Mouse (Mus musculus): Measurements from ENCODE around the gene Plpp4.

Gene Plpp4

DNA sequence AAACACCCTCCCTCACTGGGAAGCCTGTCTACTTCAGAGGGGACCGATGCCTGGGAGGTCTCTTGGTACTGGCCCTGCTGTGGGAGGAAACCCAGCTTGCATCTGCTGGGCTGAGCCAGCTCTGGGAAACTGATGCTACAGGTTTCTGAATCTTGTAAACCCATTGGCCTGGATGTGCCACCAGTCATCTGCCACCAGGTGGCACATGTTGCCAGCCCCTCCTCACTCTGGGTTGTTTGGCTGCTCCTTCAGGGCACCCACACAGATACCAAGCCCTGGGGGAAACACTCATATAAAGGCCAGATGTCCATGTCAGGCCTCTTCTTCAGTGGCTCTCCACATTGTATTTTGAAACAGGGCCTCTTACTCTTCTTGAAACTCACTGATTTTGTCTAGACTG, 36.4 kb downstream of the Plpp4 start:
- DNase-seq (ENCODE audit: low spot score in 2 of 2), result no peak

DNA sequence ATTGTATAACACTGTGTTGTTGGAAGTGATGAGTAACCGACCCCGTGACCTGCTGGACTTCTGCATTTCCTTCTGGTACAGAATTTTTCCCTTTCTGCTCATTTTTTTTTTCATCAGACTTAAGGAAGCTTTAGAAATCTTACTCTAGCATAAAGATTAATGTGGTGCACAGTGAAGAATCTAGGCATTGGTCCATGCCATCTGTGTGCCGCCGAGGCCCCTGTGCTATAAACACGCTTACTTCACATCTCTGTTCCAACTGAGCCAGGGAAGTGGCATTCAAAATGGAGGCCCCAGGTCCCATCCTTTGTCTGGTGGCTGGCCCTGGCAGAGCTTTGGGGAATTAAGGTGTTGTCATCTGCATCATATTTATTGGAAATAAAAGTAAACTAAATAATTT, 44.8 kb downstream of the Plpp4 start:
- no peak for DNase-seq (ENCODE audit: low spot score in 2 of 2)

DNA sequence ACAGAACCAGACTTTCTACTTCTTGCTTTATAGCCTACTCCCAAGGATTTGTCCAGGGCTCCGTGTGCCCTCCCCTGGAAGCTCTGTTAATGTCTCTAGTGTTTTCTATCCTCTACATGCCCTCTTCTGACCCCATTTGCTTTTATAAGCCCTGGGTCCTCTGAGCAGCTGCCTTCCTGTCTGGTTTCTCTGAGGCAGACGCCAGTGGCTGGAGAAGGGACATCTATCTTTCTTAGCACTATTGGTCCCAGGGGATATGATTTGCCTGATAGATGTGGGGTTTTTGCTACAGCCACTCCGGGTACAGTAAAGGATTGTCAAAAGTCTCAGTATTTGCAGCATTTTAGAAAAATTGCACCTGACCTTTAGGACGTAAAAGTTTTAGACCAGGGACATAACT, 46.5 kb downstream of the Plpp4 start:
- no peak for DNase-seq (ENCODE audit: low spot score in 2 of 2)

DNA sequence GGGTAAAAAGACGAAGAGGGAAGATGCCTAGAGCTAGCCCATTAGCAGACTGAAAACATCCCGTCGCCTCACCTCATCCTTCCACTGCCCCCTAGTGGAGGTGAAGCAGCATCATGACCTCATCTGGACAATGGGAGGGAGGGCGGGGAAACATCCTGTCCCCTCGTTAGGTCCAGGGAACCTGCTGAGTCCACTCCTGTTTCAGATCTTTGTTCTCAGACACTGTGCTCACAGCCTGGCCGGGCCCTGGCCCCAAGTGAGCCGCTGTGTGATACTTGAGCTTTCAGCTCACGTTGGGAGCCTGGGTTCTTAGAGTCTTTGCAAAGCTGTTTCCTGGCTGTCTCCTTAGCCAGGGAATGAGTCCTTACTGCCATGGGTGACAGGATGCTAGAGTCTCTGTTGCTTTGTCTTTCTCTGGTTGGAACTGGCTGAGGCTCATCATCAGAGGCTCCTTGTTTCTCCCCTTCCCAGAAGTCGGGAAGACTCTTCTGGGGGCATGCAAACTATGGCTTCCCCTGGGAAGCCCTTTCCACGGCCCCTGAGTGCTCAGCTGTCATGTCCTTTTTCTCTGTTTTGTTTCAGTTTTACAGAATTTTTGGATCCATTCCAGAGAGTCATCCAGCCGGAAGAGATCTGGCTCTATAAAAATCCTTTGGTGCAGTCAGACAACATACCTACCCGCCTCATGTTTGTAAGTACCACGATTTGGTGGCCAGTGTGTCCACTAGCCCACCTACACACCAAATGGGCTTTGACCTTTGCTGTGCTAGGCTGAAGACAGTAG, 50.4 kb downstream of the Plpp4 start:
- no peak for DNase-seq (ENCODE audit: low spot score in 2 of 2)

DNA sequence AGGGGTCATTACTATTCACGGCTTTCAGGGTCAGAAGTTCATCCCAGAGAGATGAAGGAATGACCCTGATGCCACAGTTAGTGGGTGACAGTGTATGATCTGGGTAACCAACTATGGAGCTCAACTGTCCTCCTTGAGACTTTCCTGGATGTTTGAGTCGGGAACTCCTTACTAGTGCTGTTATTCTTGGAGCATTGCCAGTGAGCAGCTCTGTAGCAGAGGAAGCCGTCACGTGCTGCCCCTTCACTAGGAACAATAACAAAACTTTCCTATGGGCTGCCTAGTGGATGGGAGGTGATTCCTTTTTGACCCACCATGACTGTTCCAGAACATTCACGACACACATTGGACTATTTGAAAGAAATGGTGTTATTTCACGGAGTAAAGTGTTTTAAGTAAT, 51.8 kb downstream of the Plpp4 start:
- DNase-seq (ENCODE audit: low spot score in 2 of 2), result no peak

DNA sequence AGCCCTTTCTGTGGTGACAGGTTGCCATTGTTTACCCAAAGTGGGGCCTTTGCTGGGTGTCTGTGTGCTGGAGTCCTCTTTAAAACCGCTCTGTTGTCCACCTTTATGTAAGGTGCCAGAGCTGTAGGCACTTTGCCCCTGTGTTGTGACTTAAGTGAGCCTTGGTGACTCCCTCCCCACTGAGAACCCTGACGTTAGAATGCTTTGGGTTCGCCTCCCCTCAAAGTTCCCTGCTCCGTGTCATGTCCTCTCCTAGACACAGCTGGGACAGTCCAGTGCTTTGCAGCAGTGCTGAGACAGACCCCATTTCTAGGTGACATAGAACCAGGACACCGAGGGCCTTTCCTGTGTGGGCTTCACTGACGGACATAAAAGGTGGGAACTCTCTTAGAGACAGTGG, 55.7 kb downstream of the Plpp4 start:
- DNase-seq (ENCODE audit: low spot score in 2 of 2), result no peak

DNA sequence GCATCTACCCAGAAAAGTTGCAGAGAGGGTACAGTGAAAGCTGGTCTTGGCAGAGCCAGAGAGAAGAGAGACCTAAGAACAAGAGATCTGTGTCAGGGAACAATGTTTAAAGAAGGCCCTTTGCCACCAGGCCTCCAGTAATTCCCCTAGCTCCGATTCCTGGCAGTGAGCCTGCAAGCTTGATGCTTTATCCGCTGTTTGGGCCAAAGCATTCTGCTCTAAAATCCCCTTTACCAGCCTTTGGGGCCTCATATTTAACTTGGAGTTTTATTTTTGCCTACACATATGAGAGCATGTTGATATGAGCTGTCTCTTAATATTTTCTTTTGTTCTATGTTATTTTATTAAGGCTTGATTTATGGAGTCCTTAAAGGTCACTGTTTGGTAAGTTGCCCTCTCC, 57.1 kb downstream of the Plpp4 start:
- no peak for DNase-seq (ENCODE audit: low spot score in 2 of 2)

DNA sequence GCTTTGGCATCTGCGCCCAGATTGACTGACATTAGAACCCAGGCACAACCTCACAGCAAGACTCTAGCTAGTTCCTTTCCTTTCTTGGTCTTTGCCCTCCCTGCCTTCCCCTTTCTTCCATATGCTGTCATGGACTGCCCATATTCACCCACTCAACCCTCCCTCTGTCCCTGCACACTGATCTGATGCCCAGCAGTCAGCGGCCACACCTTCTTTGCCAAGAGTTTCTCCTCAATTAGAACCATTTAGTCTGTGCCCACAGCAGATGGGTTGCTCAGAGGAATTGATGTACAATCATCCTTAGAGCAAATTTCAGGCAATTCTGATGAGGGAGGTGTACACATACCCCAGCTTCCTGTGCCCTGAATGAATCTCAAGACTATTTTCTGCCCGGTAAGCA, 83.3 kb downstream of the Plpp4 start:
- no peak for DNase-seq (ENCODE audit: low spot score in 2 of 2)

DNA sequence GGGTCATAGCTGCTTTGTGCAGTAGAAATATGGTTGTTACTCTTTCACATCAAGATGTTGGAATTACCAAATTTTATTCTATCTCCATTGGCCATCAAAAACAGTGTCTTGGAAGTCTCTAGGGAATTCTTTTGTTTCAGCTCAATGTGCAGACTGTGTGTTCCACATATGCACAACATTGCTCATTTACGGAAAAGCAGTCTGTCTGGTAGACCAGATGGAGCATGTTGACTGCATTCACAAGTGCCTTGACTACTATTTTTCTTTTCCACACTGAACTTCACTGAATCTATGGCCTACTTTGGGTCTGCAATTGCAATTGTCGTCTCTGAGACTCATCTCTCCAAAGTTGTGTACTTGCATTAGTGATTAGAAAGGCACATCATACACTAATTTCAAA, 98.7 kb downstream of the Plpp4 start:
- DNase-seq (ENCODE audit: low spot score in 2 of 2), result no peak

DNA sequence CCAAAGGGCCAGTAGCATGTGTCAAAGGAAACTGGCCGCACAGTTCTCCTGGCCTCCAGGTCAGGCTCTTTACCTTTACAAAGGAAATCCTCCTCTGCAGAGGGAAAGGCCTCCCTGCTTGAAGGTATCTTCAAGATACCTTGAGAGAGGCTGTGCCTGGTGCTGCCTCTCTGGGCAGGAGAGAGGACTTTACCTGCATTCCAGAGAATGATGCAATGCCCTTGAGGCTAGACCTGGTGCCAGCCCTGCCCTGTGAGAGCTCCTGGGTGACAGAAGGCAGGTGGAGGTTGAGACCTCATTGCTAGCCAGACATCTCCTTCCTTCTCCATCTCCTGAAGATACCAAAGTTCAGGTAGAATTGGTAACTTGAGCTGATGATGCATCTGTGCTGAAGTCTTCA, 118.5 kb downstream of the Plpp4 start:
- DNase-seq (ENCODE audit: low spot score in 2 of 2), result no peak

DNA sequence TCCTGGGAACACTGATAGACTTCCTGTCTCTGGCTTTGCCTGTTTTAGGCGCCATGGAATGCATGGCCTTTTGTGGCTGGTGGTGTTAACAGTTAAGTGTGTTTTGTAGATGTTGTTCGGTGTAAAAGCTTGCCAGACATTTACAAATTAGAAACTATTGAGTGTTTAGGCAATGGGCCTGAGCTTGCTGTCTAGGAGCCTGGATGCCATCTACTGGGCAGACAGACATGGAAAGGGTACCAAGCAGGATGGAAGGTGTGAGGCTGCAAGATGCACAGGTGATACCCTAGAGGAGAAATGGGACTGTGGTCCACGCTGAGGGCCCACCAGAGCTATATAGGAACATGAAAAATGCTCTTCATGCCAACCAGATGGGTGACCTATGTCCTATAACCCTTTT, 128.3 kb downstream of the Plpp4 start:
- DNase-seq (ENCODE audit: low spot score in 2 of 2), result no peak

DNA sequence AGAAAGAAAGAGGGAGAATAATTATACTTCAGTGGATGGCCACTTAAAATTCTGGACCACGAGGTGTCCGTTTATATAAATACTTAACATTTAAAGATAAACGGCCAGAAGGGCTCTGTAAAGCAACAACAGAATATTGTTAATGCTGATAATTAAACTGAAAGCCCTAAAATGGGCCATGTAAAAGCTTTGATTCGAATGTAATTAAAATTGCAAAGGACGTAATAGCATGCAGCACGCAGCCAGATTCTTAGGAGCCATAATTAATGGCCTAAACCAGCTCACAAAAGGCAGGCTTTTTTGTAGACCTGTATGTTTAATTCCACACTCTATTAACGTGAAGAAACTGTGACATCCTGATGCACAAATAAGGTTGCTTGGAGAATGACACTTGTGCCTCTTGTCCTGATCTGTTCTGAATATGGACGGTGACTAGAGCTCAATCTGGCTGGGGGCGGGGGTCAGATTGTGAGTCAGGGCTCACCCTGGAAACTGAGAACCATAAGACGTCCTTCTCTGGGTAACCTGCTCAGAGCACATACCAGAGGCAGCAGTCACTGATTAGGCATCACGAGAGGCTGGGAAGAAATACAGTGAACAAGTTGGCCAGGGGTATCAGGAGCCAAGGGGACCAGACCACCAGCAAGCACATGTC, 136.1 kb downstream of the Plpp4 start:
- no peak for DNase-seq (ENCODE audit: low spot score in 2 of 2)

DNA sequence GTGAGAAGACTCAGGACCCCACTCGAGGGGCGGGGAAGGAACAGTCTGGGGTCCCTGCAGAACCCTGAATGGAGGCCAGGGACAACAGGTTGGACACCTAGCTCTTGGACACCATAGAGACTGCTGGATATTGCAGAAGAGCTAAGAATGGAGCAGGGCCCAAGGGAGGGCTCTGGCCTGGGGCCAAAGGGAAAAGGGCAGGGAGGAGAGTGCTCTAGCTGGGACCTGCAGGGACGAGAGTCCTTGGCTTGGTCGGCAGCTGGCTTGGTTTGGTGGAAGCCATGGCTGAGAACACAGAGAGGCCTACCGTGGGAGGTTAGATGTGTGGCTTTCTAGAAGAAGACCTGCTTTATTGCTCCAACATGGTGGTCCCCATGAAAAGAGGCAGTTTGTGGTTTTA, 139.7 kb downstream of the Plpp4 start:
- DNase-seq (ENCODE audit: low spot score in 2 of 2), result no peak

DNA sequence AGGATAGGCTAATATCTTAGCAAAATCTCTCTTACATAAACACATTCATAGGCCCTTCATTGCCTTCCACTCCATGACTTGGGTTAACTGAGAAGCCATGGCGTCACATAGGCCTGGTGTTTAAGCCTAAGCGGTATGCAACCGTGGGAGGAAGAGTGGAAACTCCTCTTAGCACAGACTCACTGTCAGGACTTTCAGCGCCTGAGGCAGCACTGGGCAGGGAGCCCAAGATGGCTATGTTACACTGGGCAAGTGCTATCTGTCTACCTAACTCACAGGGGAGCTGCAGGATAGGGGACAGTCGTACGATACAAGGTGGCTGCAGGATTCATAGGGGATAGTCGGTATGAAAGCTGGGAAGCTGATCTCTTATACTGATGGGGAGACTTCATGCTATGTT, 142.2 kb downstream of the Plpp4 start:
- peak in 1 of 2 experiments; percentile 53 for DNase-seq (ENCODE audit: low spot score in 2 of 2)

DNA sequence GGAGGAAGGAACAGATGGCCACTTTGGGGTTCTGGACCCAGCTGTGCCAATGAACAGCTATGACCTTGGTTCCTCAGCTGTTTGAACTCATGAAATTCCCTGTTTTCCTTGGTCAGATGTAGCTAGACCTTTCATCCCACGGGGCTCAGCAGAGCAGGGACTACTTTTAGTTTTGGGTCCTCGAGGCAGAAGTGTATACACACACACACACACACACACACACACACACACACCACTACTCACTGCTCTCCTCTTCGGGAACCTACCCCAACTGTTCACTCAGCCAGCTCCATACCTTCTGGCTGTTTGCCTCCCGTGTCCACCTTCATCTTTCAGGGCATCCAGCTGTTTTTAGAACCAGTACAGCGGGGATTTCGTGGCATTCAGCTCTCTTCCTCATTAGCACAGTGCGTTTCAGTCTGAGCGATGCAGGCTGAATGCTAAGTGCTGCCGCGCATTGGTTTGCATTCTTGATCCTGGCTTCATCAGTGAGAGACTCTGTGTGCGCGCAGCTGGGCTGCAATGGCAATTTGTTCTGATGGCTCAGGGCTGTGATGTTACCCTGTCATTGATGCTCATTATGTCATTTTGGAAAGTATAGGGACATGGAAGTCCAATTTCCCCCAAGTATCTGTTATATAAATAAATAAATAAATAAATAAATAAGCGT, 146.0 kb downstream of the Plpp4 start:
- peak in 1 of 2 experiments; percentile 5 for DNase-seq (ENCODE audit: low spot score in 2 of 2)

DNA sequence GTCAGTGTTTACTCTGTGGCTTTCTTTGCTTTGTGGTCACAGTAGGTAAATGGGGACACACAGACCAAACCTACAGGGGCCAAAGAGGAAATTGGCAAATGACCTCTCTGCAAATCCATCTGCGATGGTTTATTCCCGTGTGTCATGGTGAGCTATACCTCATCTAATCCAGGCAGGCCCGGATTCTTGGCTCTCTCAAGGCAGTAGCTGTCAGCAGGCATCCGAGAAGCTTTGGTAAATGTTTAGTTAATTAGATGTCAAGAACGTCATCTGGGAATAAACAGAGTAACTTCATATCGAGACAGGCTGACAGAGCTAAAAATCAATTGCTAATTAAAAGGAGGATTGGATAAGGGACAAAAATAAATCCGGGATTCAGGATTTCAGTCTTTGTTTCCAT, 149.2 kb downstream of the Plpp4 start:
- no peak for DNase-seq (ENCODE audit: low spot score in 2 of 2)

DNA sequence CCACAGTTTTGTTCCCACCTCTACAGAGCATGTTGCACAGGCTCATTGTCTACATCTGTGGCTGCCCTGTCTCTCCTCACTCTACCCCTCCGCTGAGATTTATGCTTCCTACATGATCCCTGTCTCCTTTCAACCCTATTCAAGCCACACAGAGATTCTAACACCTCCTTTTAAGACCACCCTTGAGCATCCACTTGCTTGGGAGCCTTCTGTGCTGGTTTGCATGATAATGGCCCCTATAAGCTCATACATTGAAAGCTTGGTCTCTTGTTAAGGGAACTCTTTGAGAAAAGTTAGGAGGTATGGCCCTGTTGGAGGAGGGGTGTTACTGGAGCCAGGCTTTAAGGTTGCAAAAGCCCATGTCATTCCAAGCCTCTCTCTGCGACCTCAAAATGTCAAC, 155.9 kb downstream of the Plpp4 start:
- DNase-seq (ENCODE audit: low spot score in 2 of 2), result no peak

DNA sequence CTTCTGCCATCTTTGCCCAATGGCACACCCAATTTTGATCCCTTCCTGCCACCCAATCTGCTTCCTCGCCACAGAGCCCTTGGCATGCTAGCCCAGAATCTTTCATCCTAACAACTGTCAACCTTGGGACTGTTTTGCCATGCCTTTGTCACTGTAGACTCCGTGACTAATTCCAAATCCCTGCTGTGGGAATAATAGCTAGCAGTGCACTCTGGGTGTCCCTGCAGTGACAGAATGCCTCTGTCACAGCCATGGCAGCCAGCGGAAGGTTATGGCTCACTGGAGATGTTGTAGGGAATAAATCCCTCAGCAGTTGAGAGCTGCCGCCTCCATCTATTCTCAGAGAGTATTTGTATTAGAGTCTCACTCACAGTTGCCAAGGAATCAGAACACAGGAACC, 158.3 kb downstream of the Plpp4 start:
- peak in 1 of 2 experiments; percentile 41 for DNase-seq (ENCODE audit: low spot score in 2 of 2)

DNA sequence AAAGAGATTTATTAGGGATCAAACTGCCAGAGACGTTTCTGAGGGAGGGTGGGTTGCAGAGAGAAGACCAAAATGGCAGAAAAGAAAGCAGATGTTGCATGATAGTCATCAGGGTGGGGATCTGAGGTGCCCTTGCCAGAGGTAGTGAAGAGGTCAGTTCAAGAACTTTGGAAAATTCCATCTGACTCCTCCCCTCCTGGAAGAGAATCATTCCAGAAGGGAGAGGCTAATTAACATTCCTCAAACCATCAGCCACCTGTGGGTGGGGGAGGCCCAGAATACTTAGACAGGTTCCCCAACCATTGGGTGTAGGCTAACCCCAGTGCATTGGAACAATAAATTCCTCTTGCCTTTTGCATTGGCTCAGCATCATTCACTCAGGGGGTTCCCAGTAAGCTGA, 164.3 kb downstream of the Plpp4 start:
- DNase-seq (ENCODE audit: low spot score in 2 of 2), result peak in 1 of 2 experiments; percentile 46

DNA sequence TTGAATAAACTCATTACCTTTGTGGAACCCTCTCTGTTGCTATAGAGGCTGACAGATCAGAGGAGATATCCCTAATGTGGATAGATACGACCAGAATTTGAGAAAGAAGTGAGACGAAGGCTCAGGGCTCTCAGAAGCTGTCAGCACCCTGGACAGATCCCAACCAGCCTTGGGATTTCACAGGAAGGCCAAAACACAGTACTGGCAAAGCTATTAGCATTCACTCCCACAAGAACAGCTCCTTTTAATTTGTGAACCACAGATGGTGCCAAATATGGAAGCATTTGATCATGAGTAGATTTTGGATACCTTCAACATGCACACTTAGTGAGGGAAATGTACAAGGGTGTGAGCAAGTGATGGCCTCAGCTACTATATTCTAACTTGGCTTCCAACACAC, 168.7 kb downstream of the Plpp4 start:
- peak in 1 of 2 experiments; percentile 56 for DNase-seq (ENCODE audit: low spot score in 2 of 2)

DNA sequence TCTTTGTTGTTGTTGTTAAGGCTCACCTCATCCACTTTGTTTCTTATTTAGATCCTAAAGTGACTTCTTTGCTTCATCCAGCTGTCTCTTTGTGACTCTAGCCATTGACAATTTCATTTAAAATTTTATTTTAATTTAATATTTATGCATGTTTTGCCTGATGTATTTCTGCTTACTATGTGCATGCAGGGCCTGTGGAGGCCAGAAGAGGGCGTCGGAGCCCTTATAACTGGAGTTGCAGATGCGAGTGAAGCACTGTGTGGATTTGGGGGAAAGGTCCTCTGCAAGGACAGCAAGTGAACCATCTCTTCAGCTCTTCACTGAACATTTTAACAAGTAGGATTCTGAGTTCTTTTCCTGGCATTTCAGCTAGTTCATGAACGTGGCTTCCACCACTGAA, 172.0 kb downstream of the Plpp4 start:
- peak in 1 of 2 experiments; percentile 35 for DNase-seq (ENCODE audit: low spot score in 2 of 2)

DNA sequence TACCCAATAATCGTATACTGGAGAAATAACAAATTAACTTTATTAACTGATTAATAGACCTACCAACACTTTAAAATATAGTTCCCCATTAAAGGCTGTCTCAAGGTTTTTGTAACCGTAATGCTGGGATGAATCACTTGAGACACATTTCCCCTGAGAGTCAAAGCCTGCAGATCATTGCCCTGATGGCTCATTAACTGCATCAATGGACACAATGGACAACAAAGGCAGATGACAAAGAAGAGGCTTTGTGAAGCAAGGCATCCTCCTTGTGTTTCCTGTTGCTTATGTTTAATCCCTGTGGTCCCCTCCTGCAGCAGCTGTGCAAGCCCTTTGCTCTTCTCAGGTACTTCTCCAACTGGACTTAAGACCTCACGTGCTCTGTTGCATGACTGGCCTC, 173.1 kb downstream of the Plpp4 start:
- DNase-seq (ENCODE audit: low spot score in 2 of 2), result no peak
